Mouse (Mus musculus) megakaryocyte, embryonic 14.5 days (primary cell): Measurements from ENCODE around the gene Pglyrp1.

Experiments
- FLI1 ChIP-seq: IDR thresholded peaks from 2 replicates; pipeline ENCODE4 v1.6.1; 2012; ENCODE audit warnings: low read length, inconsistent platforms, mixed read lengths
- GATA1 ChIP-seq: IDR thresholded peaks from 3 replicates; pipeline ENCODE4 v1.6.1; 2012; ENCODE audit warnings: mixed read lengths, low read length, inconsistent platforms, borderline replicate concordance

DNA sequence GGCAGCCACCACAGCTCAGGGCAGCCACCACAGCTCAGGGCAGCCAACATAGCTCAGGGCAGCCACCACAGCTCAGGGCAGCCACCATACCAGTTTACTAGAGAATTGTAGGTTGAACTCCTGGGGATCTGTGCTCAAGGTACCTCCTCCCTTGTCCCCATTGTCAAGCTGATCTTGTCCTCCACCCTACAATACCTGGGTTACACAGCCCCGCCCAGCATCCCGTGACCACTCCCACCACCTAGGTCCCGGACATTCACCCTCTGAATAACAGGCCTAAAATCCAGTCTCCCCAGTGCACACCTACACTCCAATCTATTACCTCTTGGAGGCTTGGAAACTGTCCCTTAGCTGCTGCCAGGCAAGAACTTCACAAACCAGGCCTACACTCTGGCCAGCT is 33.8 kb downstream of the Pglyrp1 start:
- TF ChIP-seq GATA1, result no peak
- TF ChIP-seq FLI1, result no peak
